Mouse (Mus musculus) forebrain, embryonic 10.5 days (tissue): ENCODE results near the gene Tbc1d23. TPM values are rescaled to one million over a fixed set of nuclear protein-coding genes. Genes with fewer than 3 reads are reported as not detected.
"Not testable (repeated sequence)": the region's sequence is repeated elsewhere in the genome, so short reads cannot be mapped to it uniquely, and the experiment has no call there.

Experiments
- DNase-seq: peaks from one replicate; pipeline ENCODE4 v3.0.0-alpha.2; 2017; ENCODE audit warnings: low spot score; ENCODE audit errors: extremely low spot score
- H3K27ac ChIP-seq: fragments of 300-500 bp; sonication (generic); 2 replicates; pipeline ENCODE4 v1.5.1; 2016; ENCODE audit warnings: mild to moderate bottlenecking
- H3K27me3 ChIP-seq: fragments of 300-500 bp; sonication (generic); 2 replicates; pipeline ENCODE4 v1.6.1; 2016; ENCODE audit warnings: mild to moderate bottlenecking; ENCODE audit not compliant: poor library complexity, severe bottlenecking
- H3K36me3 ChIP-seq: fragments of 300-500 bp; sonication (generic); replicated peaks from 2 replicates; pipeline ENCODE4 v1.6.1; 2016; ENCODE audit warnings: mild to moderate bottlenecking, moderate library complexity
- H3K4me1 ChIP-seq: fragments of 300-500 bp; sonication (generic); 2 replicates; pipeline ENCODE4 v1.6.1; 2016
- H3K4me3 ChIP-seq: fragments of 300-500 bp; sonication (generic); 2 replicates; pipeline ENCODE4 v1.5.1; 2016; ENCODE audit warnings: mild to moderate bottlenecking, moderate library complexity
- H3K9me3 ChIP-seq: fragments of 300-500 bp; sonication (generic); 2 replicates; pipeline ENCODE4 v1.6.1; 2016; ENCODE audit warnings: mild to moderate bottlenecking, moderate library complexity
- WGBS: fragments of 180-500 bp; shearing (Covaris S2); methylation state at CpG from one replicate; pipeline ENCODE4 v1.1.7; 2016; 5-methylcytosine and 5-hydroxymethylcytosine counted together
- polyA plus RNA-seq: library from polyadenylated mRNA; unstranded; fragments of >200 nt; fragmentation: Nextera tagmentation; extraction: Ambion mirVana; gene quantifications from 2 replicates; pipeline ENCODE4 v1.2.1, GENCODE M21; 2016

The Tbc1d23 gene
- polyA plus RNA-seq, 1 experiment from 2014 or later, result 18.2 TPM

- Histone ChIP-seq H3K4me3 (no peak overlapping the region), H3K9me3 (no peaks in the 10 kb centered on the region), H3K27me3 (no peaks in the 10 kb centered on the region), H3K36me3 (no peaks in the 10 kb centered on the region), H3K27ac (no peak overlapping the region), H3K4me1 (peaks cover 11% of the 10 kb centered on the region; the same call in 1 of the 2 replicates)
- WGBS, result 97% methylated on average over 4 of the region's 4 CpGs
- no peak for DNase-seq
Measured at GRCm38 (mm10) chr16:57247464-57247863, 16.2 kb upstream of the Tbc1d23 start.

GRCm38 (mm10) chr16:57246596-57246995 is 15.3 kb upstream of the Tbc1d23 start:
- DNase-seq, result no peak
- WGBS, result 92% methylated on average over 3 of the region's 3 CpGs
- Histone ChIP-seq H3K4me1 (0 out of 2 replicates have a peak, but pooled peaks cover 2% of the 10 kb centered on the region), H3K9me3 (no peaks in the 10 kb centered on the region), H3K27ac (no peak overlapping the region), H3K4me3 (no peak overlapping the region), H3K27me3 (no peaks in the 10 kb centered on the region), H3K36me3 (no peaks in the 10 kb centered on the region)

- Histone ChIP-seq H3K9me3 (no peaks in the 10 kb centered on the region), H3K27ac (no peak overlapping the region), H3K4me1 (no peaks in the 10 kb centered on the region), H3K27me3 (no peaks in the 10 kb centered on the region), H3K36me3 (no peaks in the 10 kb centered on the region), H3K4me3 (no peak overlapping the region)
- WGBS, result 12% methylated on average over 6 of the region's 6 CpGs
- peak; percentile 69 for DNase-seq
Measured at GRCm38 (mm10) chr16:57243858-57244248, 12.5 kb upstream of the Tbc1d23 start.

- Histone ChIP-seq H3K4me3 (no peak overlapping the region), H3K27me3 (no peaks in the 10 kb centered on the region), H3K27ac (no peak overlapping the region), H3K4me1 (no peaks in the 10 kb centered on the region), H3K9me3 (no peaks in the 10 kb centered on the region), H3K36me3 (no peaks in the 10 kb centered on the region)
- no peak for DNase-seq
- 57% methylated on average over 10 of the region's 10 CpGs for WGBS
Measured at GRCm38 (mm10) chr16:57243205-57243857, 12.0 kb upstream of the Tbc1d23 start.

- Histone ChIP-seq H3K4me3 (no peak overlapping the region), H3K36me3 (no peaks in the 10 kb centered on the region), H3K27me3 (no peaks in the 10 kb centered on the region), H3K9me3 (no peaks in the 10 kb centered on the region), H3K4me1 (no peaks in the 10 kb centered on the region), H3K27ac (no peak overlapping the region)
- WGBS, result 86% methylated on average over 5 of the region's 5 CpGs
- no peak for DNase-seq
Measured at GRCm38 (mm10) chr16:57242857-57243204, 11.5 kb upstream of the Tbc1d23 start.

- no peak for DNase-seq
- WGBS, result 70% methylated on average over 7 of the region's 7 CpGs
- no peaks in the 10 kb centered on the region for H3K9me3 ChIP-seq
Measured at GRCm38 (mm10) chr16:57235871-57236510, 4.7 kb upstream of the Tbc1d23 start.

GRCm38 (mm10) chr16:57231937-57232310 is 620 bp upstream of the Tbc1d23 start:
- not testable (repeated sequence) for H3K27ac ChIP-seq, H3K36me3 ChIP-seq, DNase-seq, H3K4me1 ChIP-seq, H3K27me3 ChIP-seq, H3K9me3 ChIP-seq
- peak overlapping the region; percentile 93 for H3K4me3 ChIP-seq
- WGBS, result 75% methylated on average over 5 of the region's 5 CpGs

More at GRCm38 (mm10) chr16:57235871-57236510, 4.7 kb upstream of the Tbc1d23 start:
- H3K36me3 ChIP-seq, result no peaks in the 10 kb centered on the region
- no peak overlapping the region for H3K4me3 ChIP-seq
- no peaks in the 10 kb centered on the region for H3K27me3 ChIP-seq
- H3K4me1 ChIP-seq, result no peaks in the 10 kb centered on the region
- no peak overlapping the region for H3K27ac ChIP-seq

GRCm38 (mm10) chr16:57226444-57226843 is 4.9 kb downstream of the Tbc1d23 start:
- Histone ChIP-seq H3K4me1 (peaks cover 9% of the 10 kb centered on the region), H3K9me3 (no peaks in the 10 kb centered on the region), H3K27ac (no peak overlapping the region), H3K27me3 (no peaks in the 10 kb centered on the region), H3K4me3 (no peak overlapping the region), H3K36me3 (no peaks in the 10 kb centered on the region)
- WGBS, result 94% methylated on average over 5 of the region's 5 CpGs
- DNase-seq, result no peak

GRCm38 (mm10) chr16:57220361-57220760 is 10.9 kb downstream of the Tbc1d23 start:
- peaks cover 5% of the 10 kb centered on the region; the same call in 1 of the 2 replicates for H3K36me3 ChIP-seq
- no peak for DNase-seq
- 96% methylated on average over 6 of the region's 6 CpGs for WGBS
- H3K9me3 ChIP-seq, result no peaks in the 10 kb centered on the region
- no peak overlapping the region for H3K4me3 ChIP-seq
- H3K27ac ChIP-seq, result no peak overlapping the region
- H3K4me1 ChIP-seq, result no peaks in the 10 kb centered on the region
- H3K27me3 ChIP-seq, result no peaks in the 10 kb centered on the region

- Histone ChIP-seq H3K4me1 (no peaks in the 10 kb centered on the region), H3K27ac (no peak overlapping the region), H3K27me3 (no peaks in the 10 kb centered on the region), H3K9me3 (no peaks in the 10 kb centered on the region), H3K36me3 (peaks cover 24% of the 10 kb centered on the region), H3K4me3 (no peak overlapping the region)
- DNase-seq, result no peak
Measured at GRCm38 (mm10) chr16:57215957-57216356, 15.3 kb downstream of the Tbc1d23 start.

GRCm38 (mm10) chr16:57211037-57211436 is 20.3 kb downstream of the Tbc1d23 start:
- Histone ChIP-seq H3K9me3 (no peaks in the 10 kb centered on the region), H3K36me3 (peaks cover 21% of the 10 kb centered on the region), H3K4me3 (no peak overlapping the region), H3K4me1 (no peaks in the 10 kb centered on the region), H3K27ac (no peak overlapping the region), H3K27me3 (no peaks in the 10 kb centered on the region)
- DNase-seq, result no peak
- 95% methylated on average over 2 of the region's 2 CpGs for WGBS

- WGBS, result 89% methylated on average over 2 of the region's 2 CpGs
- no peaks in the 10 kb centered on the region for H3K27me3 ChIP-seq
- H3K36me3 ChIP-seq, result peaks cover 19% of the 10 kb centered on the region
- H3K9me3 ChIP-seq, result no peaks in the 10 kb centered on the region
- no peaks in the 10 kb centered on the region for H3K4me1 ChIP-seq
- H3K27ac ChIP-seq, result no peak overlapping the region
- no peak for DNase-seq
- H3K4me3 ChIP-seq, result no peak overlapping the region
Measured at GRCm38 (mm10) chr16:57208342-57208741, 23.0 kb downstream of the Tbc1d23 start.

- peaks cover 29% of the 10 kb centered on the region for H3K36me3 ChIP-seq
- no peak for DNase-seq
- 73% methylated on average over 3 of the region's 3 CpGs for WGBS
- H3K27ac ChIP-seq, result no peak overlapping the region
- H3K9me3 ChIP-seq, result no peaks in the 10 kb centered on the region
- H3K27me3 ChIP-seq, result no peaks in the 10 kb centered on the region
- no peaks in the 10 kb centered on the region for H3K4me1 ChIP-seq
- H3K4me3 ChIP-seq, result no peak overlapping the region
Measured at GRCm38 (mm10) chr16:57197281-57197680, 34.0 kb downstream of the Tbc1d23 start.
